ENCODE assay signal across 8 mouse cellular contexts in the genomic region with DNA sequence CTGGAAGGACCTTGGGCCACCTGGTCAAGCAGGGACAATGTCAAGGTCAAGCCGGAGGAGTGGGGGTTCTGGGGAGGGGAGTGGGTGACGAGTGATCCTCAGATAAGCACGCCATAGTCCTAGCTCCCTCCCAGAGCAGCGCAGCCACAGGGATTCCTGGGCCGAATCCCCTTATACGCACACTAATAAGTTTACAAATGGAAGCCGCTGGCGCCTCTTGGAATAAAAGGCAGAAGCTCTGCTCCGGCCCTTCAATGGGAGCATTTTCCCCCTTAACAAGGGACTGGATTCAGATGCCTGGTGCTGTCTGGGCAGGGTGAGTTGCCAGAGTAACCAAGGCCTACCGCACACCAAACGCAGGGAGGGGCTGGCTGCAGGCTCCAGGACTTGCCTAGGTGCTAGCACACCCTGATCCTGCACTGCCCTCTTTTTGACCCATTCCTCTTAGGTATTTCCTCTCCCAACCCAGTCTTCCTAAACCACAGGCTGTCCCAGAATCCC. TPM values are rescaled to one million over a fixed set of nuclear protein-coding genes. Genes with fewer than 3 reads are reported as not detected.
DNase-seq lines count a peak whose midpoint lies in the region; ATAC-seq lines count a peak whose summit lies in the region.

No protein-coding gene starts in this region.

- H3K4me3 ChIP-seq in hindbrain, embryonic 11.5 days (ENCODE audit: low read depth, low read length): peak overlapping the region; percentile 41
- H3K4me3 ChIP-seq in midbrain, embryonic 10.5 days: peak overlapping the region; percentile 64

- peaks cover 8% of the 10 kb centered on the region; the same call in 1 of the 2 replicates for H3K4me1 ChIP-seq in hindbrain, embryonic 11.5 days (replicated peaks; ENCODE audit: control insufficient read depth, insufficient read depth, low read length)
- H3K4me1 ChIP-seq in midbrain, embryonic 10.5 days: peaks cover 46% of the 10 kb centered on the region

- peak overlapping the region; percentile 83 for H3K4me2 ChIP-seq in hindbrain, embryonic 11.5 days (replicated peaks; ENCODE audit: low read depth, low read length)

- intact Hi-C loops in left cerebral cortex, postnatal 25 days (cut with DNase I): no loop called here
- intact Hi-C loops in left cerebral cortex, postnatal 36 days (cut with DNase I): loop anchor here (5.0 kb wide), 1 partner anchor 44 kb away; a partner anchor contains a TSS

- H3K9me3 ChIP-seq in hindbrain, embryonic 11.5 days (ENCODE audit: control insufficient read depth, low read length): no peaks in the 10 kb centered on the region
- no peaks in the 10 kb centered on the region for H3K9me3 ChIP-seq in midbrain, embryonic 10.5 days (replicated peaks)

- H3K36me3 ChIP-seq in hindbrain, embryonic 11.5 days (ENCODE audit: control insufficient read depth, insufficient read depth, low read length): no peaks in the 10 kb centered on the region
- no peaks in the 10 kb centered on the region for H3K36me3 ChIP-seq in midbrain, embryonic 10.5 days

- ATAC-seq in hindbrain, embryonic 11.5 days (ENCODE audit: low FRiP score): peak; percentile 72

- DNase-seq in left cerebral cortex, postnatal 25 days (ENCODE audit: low spot score in 2 of 2): peak; percentile 25 to 43
- DNase-seq in left cerebral cortex, postnatal 36 days (ENCODE audit: low spot score in 2 of 2): no peak
- peak; percentile 70 for DNase-seq in embryo, embryonic 10 days (ENCODE audit: low spot score)
- peak; percentile 68 for DNase-seq in hindbrain, embryonic 11.5 days (ENCODE audit: low spot score)
- DNase-seq in midbrain, embryonic 10.5 days (ENCODE audit: low spot score): peak; percentile 61
- no peak for DNase-seq in thymus, postnatal 4 days
- DNase-seq in T-cell, adult 2 months (ENCODE audit: low spot score): no peak
- no peak for DNase-seq in gastrocnemius, postnatal 10 days

- H3K27me3 ChIP-seq in hindbrain, embryonic 11.5 days (ENCODE audit: control insufficient read depth, insufficient read depth, low read length): no peaks in the 10 kb centered on the region; the same call in 1 of the 2 replicates
- H3K27me3 ChIP-seq in midbrain, embryonic 10.5 days (ENCODE audit: low read depth, poor library complexity, severe bottlenecking): peaks cover 90% of the 10 kb centered on the region

- H3K27ac ChIP-seq in hindbrain, embryonic 11.5 days (ENCODE audit: low read depth, low read length): peak overlapping the region; percentile 76
- H3K27ac ChIP-seq in midbrain, embryonic 10.5 days (replicated peaks): peak overlapping the region; percentile 89

- WGBS in hindbrain, embryonic 11.5 days: under 1% methylated on average over 11 of the region's 11 CpGs
- WGBS in midbrain, embryonic 10.5 days: 1% methylated on average over 11 of the region's 11 CpGs

- peak overlapping the region; percentile 54; the same call in 1 of the 2 replicates for H3K9ac ChIP-seq in hindbrain, embryonic 11.5 days (ENCODE audit: low read depth, low read length)

RNA-seq across cellular contexts. Expression of a gene that starts 46.2 kb away (rescaled TPM):
- total RNA-seq in left cerebral cortex, postnatal 25 days (2021): 10 to 100 TPM; 17.7 to 18.5 TPM
- 10 to 100 TPM; 19.2 to 19.8 TPM for total RNA-seq in left cerebral cortex, postnatal 36 days (2021)
- 1.2 and 1.6 TPM in 2 replicates for polyA plus RNA-seq in hindbrain, embryonic 11.5 days (2014; fragmentation: Nextera tagmentation; extraction: Ambion mirVana)
- 1.7 and 3.0 TPM in 2 replicates for polyA plus RNA-seq in midbrain, embryonic 10.5 days (2016; fragmentation: Nextera tagmentation; extraction: Ambion mirVana)
- total RNA-seq in gastrocnemius, postnatal 10 days (2021): under 1 TPM; 0.52 to 0.56 TPM

Comparison
In these comparisons a context has a peak if more than half of its experiments do, and no peak if none do; other contexts are left out.
1. DNase-seq: peak in left cerebral cortex, postnatal 25 days (2 of 2), embryo, embryonic 10 days (single experiment), hindbrain, embryonic 11.5 days (single experiment) and midbrain, embryonic 10.5 days (single experiment); none in left cerebral cortex, postnatal 36 days (0 of 2), thymus, postnatal 4 days (single experiment), T-cell, adult 2 months (single experiment) and gastrocnemius, postnatal 10 days (single experiment).
2. RNA of a gene that starts 46.2 kb away (total RNA-seq): 19.2 to 19.8 TPM in left cerebral cortex, postnatal 36 days and 17.7 to 18.5 TPM in left cerebral cortex, postnatal 25 days; 0.52 to 0.56 TPM in gastrocnemius, postnatal 10 days; every median in the first group is over 10 times any median in the second.